Mouse (Mus musculus): ENCODE measurements at regions not wholly inside any gene's neighbourhood (a gene's known extent, or its start where the extent isn't known, plus 50 kb on each side); places are given as distances from the start of the nearest gene placed in this dataset.

- no peak for DNase-seq
Observed at GRCm38 (mm10) chr2:51566554-51567246, 60.6 kb upstream of the Tas2r134 start.

- peak; percentile 40 for DNase-seq
Observed at GRCm38 (mm10) chr2:51563881-51564280, 63.4 kb upstream of the Tas2r134 start.

- DNase-seq: no peak
Observed at GRCm38 (mm10) chr2:51563240-51563639, 64.1 kb upstream of the Tas2r134 start.

GRCm38 (mm10) chr2:51550863-51551262, 76.4 kb upstream of the Tas2r134 start:
- DNase-seq: no peak

- no peak for DNase-seq
Observed at GRCm38 (mm10) chr2:51549125-51549524, 78.2 kb upstream of the Tas2r134 start.

GRCm38 (mm10) chr2:51546181-51546580, 81.1 kb upstream of the Tas2r134 start:
- DNase-seq: no peak

- no peak for DNase-seq
Observed at GRCm38 (mm10) chr2:51543949-51544348, 83.4 kb upstream of the Tas2r134 start.

- peak; percentile 15 for DNase-seq
Observed at GRCm38 (mm10) chr2:51542272-51542671, 85.0 kb upstream of the Tas2r134 start.

- DNase-seq: no peak
Observed at GRCm38 (mm10) chr2:51532709-51533414, 94.4 kb upstream of the Tas2r134 start.

- DNase-seq: no peak
Observed at GRCm38 (mm10) chr2:51531106-51531839, 96.0 kb upstream of the Tas2r134 start.

GRCm38 (mm10) chr2:51522766-51523165, 104.5 kb upstream of the Tas2r134 start:
- no peak for DNase-seq

- DNase-seq: no peak
Observed at GRCm38 (mm10) chr2:51509220-51510011, 117.9 kb upstream of the Tas2r134 start.

- no peak for DNase-seq
Observed at GRCm38 (mm10) chr2:51497896-51498295, 129.4 kb upstream of the Tas2r134 start.

GRCm38 (mm10) chr2:51473753-51474152, 153.6 kb upstream of the Tas2r134 start:
- DNase-seq: no peak

GRCm38 (mm10) chr2:51467027-51467694, 160.2 kb upstream of the Tas2r134 start:
- no peak for DNase-seq

GRCm38 (mm10) chr2:51466003-51466402, 161.3 kb upstream of the Tas2r134 start:
- DNase-seq: no peak

GRCm38 (mm10) chr2:51465576-51465975, 161.7 kb upstream of the Tas2r134 start:
- no peak for DNase-seq

GRCm38 (mm10) chr2:51464356-51464755, 163.0 kb upstream of the Tas2r134 start:
- DNase-seq: no peak

GRCm38 (mm10) chr2:51460896-51461295, 166.4 kb upstream of the Tas2r134 start:
- no peak for DNase-seq

- DNase-seq: no peak
Observed at GRCm38 (mm10) chr2:51459486-51459885, 167.8 kb upstream of the Tas2r134 start.

GRCm38 (mm10) chr2:51457717-51458116, 169.6 kb upstream of the Tas2r134 start:
- DNase-seq: no peak

GRCm38 (mm10) chr2:51452816-51453215, 174.5 kb upstream of the Tas2r134 start:
- no peak for DNase-seq

All from kidney, adult 18-20 months (tissue).